Mouse (Mus musculus) kidney, adult 2 months (tissue): Measurements from ENCODE around the gene Acot11. TPM values are rescaled to one million over a fixed set of nuclear protein-coding genes. Genes with fewer than 3 reads are reported as not detected.

Source experiments
- DNase-seq: peaks from one replicate; pipeline ENCODE4 v3.0.0; 2021
- H3K27ac ChIP-seq: fragments of 200-500 bp; 2 replicates; pipeline ENCODE4 v1.5.1; 2012; ENCODE audit warnings: low read depth, low read length, control low read depth, inconsistent platforms; ENCODE audit not compliant: insufficient read depth
- H3K27me3 ChIP-seq: fragments of 200-500 bp; replicated peaks from 2 replicates; pipeline ENCODE4 v1.6.1; 2012; ENCODE audit warnings: mild to moderate bottlenecking, moderate library complexity, low read length, inconsistent platforms; ENCODE audit not compliant: control insufficient read depth, insufficient read depth
- H3K36me3 ChIP-seq: fragments of 200-500 bp; 2 replicates; pipeline ENCODE4 v1.6.1; 2012; ENCODE audit warnings: mild to moderate bottlenecking, moderate library complexity, low read length, inconsistent platforms; ENCODE audit not compliant: control insufficient read depth, insufficient read depth
- H3K4me1 ChIP-seq: fragments of 200-500 bp; 2 replicates; pipeline ENCODE4 v1.6.1; 2011; ENCODE audit warnings: low read length; ENCODE audit not compliant: control insufficient read depth, insufficient read depth
- H3K4me3 ChIP-seq: fragments of 200-500 bp; 2 replicates; pipeline ENCODE4 v1.5.1; 2011; ENCODE audit warnings: mild to moderate bottlenecking, low read depth, low read length, control low read depth; ENCODE audit not compliant: insufficient read depth
- CTCF ChIP-seq: fragments of 200-500 bp; conservative IDR thresholded peaks from 2 replicates; pipeline ENCODE4 v1.5.1; 2011; ENCODE audit warnings: low read depth, mild to moderate bottlenecking, control low read depth, low read length, moderate library complexity, mixed read lengths; ENCODE audit not compliant: insufficient read depth, insufficient read length
- POLR2A ChIP-seq: fragments of 200-500 bp; IDR thresholded peaks from one replicate; pipeline ENCODE4 v1.6.1; 2011; ENCODE audit warnings: low read depth, low read length, control low read depth
- WGBS: fragments of 180-500 bp; shearing (Covaris S2); methylation state at CpG from one replicate; pipeline ENCODE4 v1.1.7; 2018; 5-methylcytosine and 5-hydroxymethylcytosine counted together
- polyA plus RNA-seq: library from polyadenylated mRNA; depleted of rRNA; stranded (reverse); fragments of >200 nt; gene quantifications from 2 replicates; pipeline ENCODE4 v1.2.3, GENCODE M21; 2012

Gene Acot11
- polyA plus RNA-seq, 1 experiment: 20.2 TPM

DNA sequence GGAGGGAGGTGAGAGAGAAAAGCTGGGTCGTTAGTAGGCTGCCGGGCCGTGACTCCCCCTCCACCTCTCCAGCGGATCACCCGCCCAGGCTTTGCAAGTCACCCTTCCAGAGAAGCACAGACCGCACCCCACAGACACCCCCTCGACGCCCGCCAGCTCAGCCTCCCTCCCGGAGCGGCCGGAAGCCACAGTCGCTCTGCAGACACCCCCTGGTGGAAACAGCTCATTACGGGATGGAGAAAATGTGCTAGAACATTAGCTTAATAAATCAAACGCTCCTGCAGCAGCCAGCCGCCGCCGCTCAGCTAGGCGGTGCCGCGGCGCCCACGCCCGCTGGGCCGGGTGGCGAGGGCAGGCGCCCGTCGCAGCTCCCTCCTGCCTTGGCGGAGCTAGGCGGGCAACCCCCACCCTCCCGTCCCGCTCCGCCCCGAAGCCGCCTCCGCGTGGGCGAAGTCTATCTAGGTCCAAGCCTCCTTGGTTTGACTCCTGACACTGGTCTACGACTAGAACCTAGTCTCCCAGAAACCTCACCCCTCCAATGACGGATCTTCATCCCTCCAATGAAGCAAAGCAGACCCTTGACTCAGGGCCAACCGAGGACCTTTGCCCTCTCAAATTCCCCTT lies 23.1 kb upstream of the Acot11 start:
- WGBS: under 1% methylated on average over 42 of the region's 42 CpGs
- Histone ChIP-seq H3K27ac (no peak overlapping the region), H3K4me1 (peaks cover 13% of the 10 kb centered on the region), H3K27me3 (no peaks in the 10 kb centered on the region), H3K4me3 (peak overlapping the region; percentile 16; the same call in 1 of the 2 replicates), H3K36me3 (no peaks in the 10 kb centered on the region)
- TF ChIP-seq POLR2A (no peak), CTCF (0 out of 2 replicates have a peak, but pooled peaks have one; percentile 21)
- peak; percentile 81 for DNase-seq

- WGBS: 82% methylated on average over 5 of the region's 5 CpGs
- DNase-seq: no peak
- H3K27ac ChIP-seq: no peak overlapping the region
Observed at GRCm38 (mm10) chr4:106825229-106825628, 20.4 kb upstream of the Acot11 start.

DNA sequence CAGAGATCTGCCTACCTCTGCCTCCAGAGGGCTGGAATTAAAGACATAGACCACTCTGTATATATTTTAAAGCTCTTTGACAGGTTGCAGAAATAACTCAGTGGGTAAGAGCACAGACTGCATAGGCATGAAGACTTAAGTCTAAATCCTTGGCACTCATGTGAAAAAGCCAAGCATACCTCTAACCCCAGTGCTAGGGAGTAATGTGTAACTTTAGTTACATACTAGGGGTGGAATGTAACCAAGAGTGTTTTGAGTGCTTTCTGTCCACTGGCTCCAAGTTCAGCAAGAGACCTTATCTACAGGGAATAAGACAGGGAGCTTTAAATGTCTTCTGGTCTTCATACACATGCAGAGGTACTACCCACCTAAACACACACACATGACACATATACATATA lies 14.6 kb upstream of the Acot11 start:
- no peak overlapping the region for H3K27ac ChIP-seq
- TF ChIP-seq CTCF (no peak), POLR2A (no peak)

More at GRCm38 (mm10) chr4:106825229-106825628, 20.4 kb upstream of the Acot11 start:
- Histone ChIP-seq H3K4me1 (peaks cover 13% of the 10 kb centered on the region), H3K27me3 (no peaks in the 10 kb centered on the region), H3K4me3 (no peak overlapping the region), H3K36me3 (no peaks in the 10 kb centered on the region)
- no peak for TF ChIP-seq CTCF
- TF ChIP-seq POLR2A: no peak

GRCm38 (mm10) chr4:106818332-106818731 lies 13.5 kb upstream of the Acot11 start:
- no peak for TF ChIP-seq POLR2A
- no peak for TF ChIP-seq CTCF
- DNase-seq: no peak
- 63% methylated on average over 6 of the region's 6 CpGs for WGBS
- Histone ChIP-seq H3K36me3 (no peaks in the 10 kb centered on the region), H3K27me3 (no peaks in the 10 kb centered on the region), H3K4me1 (no peaks in the 10 kb centered on the region), H3K27ac (no peak overlapping the region), H3K4me3 (no peak overlapping the region)

More for the DNA sequence above, 14.6 kb upstream of the Acot11 start:
- Histone ChIP-seq H3K27me3 (no peaks in the 10 kb centered on the region), H3K36me3 (no peaks in the 10 kb centered on the region), H3K4me1 (no peaks in the 10 kb centered on the region), H3K4me3 (no peak overlapping the region)
- DNase-seq: no peak

DNA sequence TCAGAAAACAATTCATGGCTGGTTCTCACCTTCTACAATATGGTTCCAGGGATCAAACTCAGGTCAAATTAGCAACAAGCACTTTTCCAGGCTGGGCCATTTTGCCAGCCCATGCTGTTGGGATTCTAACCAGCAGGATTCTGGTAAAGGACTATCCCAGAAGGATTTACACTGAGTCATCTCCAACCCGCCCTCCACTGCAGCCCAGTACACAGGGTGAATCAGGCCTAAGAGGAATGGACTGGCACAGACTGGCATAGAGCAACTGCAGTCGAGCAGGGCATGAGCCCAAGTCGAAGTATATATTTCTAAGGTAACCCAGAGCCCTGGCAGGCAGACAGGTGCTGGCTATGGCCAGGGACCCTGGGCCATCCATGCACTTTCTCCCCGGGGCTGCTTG lies 12.2 kb upstream of the Acot11 start:
- TF ChIP-seq POLR2A: no peak
- no peak for TF ChIP-seq CTCF
- H3K27ac ChIP-seq: no peak overlapping the region
- no peaks in the 10 kb centered on the region for H3K27me3 ChIP-seq
- H3K4me1 ChIP-seq: no peaks in the 10 kb centered on the region
- WGBS: 91% methylated on average over 4 of the region's 4 CpGs
- H3K36me3 ChIP-seq: no peaks in the 10 kb centered on the region
- DNase-seq: no peak
- H3K4me3 ChIP-seq: no peak overlapping the region

- Histone ChIP-seq H3K36me3 (no peaks in the 10 kb centered on the region), H3K27ac (no peak overlapping the region), H3K4me3 (no peak overlapping the region), H3K27me3 (no peaks in the 10 kb centered on the region), H3K4me1 (no peaks in the 10 kb centered on the region)
- 49% methylated on average over 25 of the region's 25 CpGs for WGBS
- DNase-seq: no peak
- no peak for TF ChIP-seq POLR2A
- TF ChIP-seq CTCF: no peak
Observed at GRCm38 (mm10) chr4:106815396-106816324, 10.9 kb upstream of the Acot11 start.

- no peak for TF ChIP-seq POLR2A
- TF ChIP-seq CTCF: no peak
Observed at GRCm38 (mm10) chr4:106811162-106811561, 6.4 kb upstream of the Acot11 start.

More at GRCm38 (mm10) chr4:106811162-106811561, 6.4 kb upstream of the Acot11 start:
- Histone ChIP-seq H3K27ac (no peak overlapping the region), H3K4me1 (no peaks in the 10 kb centered on the region), H3K27me3 (no peaks in the 10 kb centered on the region), H3K4me3 (no peak overlapping the region), H3K36me3 (no peaks in the 10 kb centered on the region)
- no peak for DNase-seq
- 95% methylated on average over 8 of the region's 8 CpGs for WGBS
